Mouse (Mus musculus): Measurements from ENCODE around the gene C2cd4d. TPM values are rescaled to one million over a fixed set of nuclear protein-coding genes. Genes with fewer than 3 reads are reported as not detected.

The C2cd4d gene
- polyA plus RNA-seq, 1 experiment from 2014 or later, result 3.3 TPM

Other genes with a start within 250 kb of the C2cd4d start
- gene Gm10696, start 184.2 kb upstream of the C2cd4d start, polyA plus RNA-seq (2015; fragmentation: Nextera tagmentation; extraction: Ambion mirVana), result not detected in 2 replicates
- gene Gm5286, start 165.7 kb upstream of the C2cd4d start, polyA plus RNA-seq (2015; fragmentation: Nextera tagmentation; extraction: Ambion mirVana), result not detected in 2 replicates
- gene Gm4778, start 98.4 kb upstream of the C2cd4d start, polyA plus RNA-seq (2015; fragmentation: Nextera tagmentation; extraction: Ambion mirVana), result not detected in 2 replicates
- gene Them4, start 52.3 kb upstream of the C2cd4d start, polyA plus RNA-seq (2015; fragmentation: Nextera tagmentation; extraction: Ambion mirVana), result 56.1 and 57.7 TPM in 2 replicates
- gene Them5, start 20.3 kb upstream of the C2cd4d start, polyA plus RNA-seq (2015; fragmentation: Nextera tagmentation; extraction: Ambion mirVana), result 0.19 and 0.21 TPM in 2 replicates
- gene Rorc, start 10.4 kb downstream of the C2cd4d start, polyA plus RNA-seq (2015; fragmentation: Nextera tagmentation; extraction: Ambion mirVana), result 0.49 TPM in 2 replicates
- 1.7 and 1.8 TPM in 2 replicates for gene Lingo4, start 36.1 kb downstream of the C2cd4d start, polyA plus RNA-seq (2015; fragmentation: Nextera tagmentation; extraction: Ambion mirVana)
- gene Tdrkh, start 50.8 kb downstream of the C2cd4d start, polyA plus RNA-seq (2015; fragmentation: Nextera tagmentation; extraction: Ambion mirVana), result 50.7 and 53.5 TPM in 2 replicates
- gene Mrpl9, start 80.9 kb downstream of the C2cd4d start, polyA plus RNA-seq (2015; fragmentation: Nextera tagmentation; extraction: Ambion mirVana), result 60.6 and 61.0 TPM in 2 replicates
- 1.4 and 1.6 TPM in 2 replicates for gene Oaz3, start 81.5 kb downstream of the C2cd4d start, polyA plus RNA-seq (2015; fragmentation: Nextera tagmentation; extraction: Ambion mirVana)
- gene Celf3, start 115.9 kb downstream of the C2cd4d start, polyA plus RNA-seq (2015; fragmentation: Nextera tagmentation; extraction: Ambion mirVana), result 219 and 232 TPM in 2 replicates
- 20.0 and 21.0 TPM in 2 replicates for gene Riiad1, start 117.9 kb downstream of the C2cd4d start, polyA plus RNA-seq (2015; fragmentation: Nextera tagmentation; extraction: Ambion mirVana)
- 95.4 and 100 TPM in 2 replicates for gene Snx27, start 220.3 kb downstream of the C2cd4d start, polyA plus RNA-seq (2015; fragmentation: Nextera tagmentation; extraction: Ambion mirVana)

All from hindbrain, embryonic 15.5 days (tissue).